Mouse (Mus musculus): ENCODE results near the gene Spata17. TPM values are rescaled to one million over a fixed set of nuclear protein-coding genes. Genes with fewer than 3 reads are reported as not detected.

Gene Spata17
- 0.60 and 1.3 TPM in 2 replicates for polyA plus RNA-seq (2014; fragmentation: Nextera tagmentation; extraction: Ambion mirVana)

DNA sequence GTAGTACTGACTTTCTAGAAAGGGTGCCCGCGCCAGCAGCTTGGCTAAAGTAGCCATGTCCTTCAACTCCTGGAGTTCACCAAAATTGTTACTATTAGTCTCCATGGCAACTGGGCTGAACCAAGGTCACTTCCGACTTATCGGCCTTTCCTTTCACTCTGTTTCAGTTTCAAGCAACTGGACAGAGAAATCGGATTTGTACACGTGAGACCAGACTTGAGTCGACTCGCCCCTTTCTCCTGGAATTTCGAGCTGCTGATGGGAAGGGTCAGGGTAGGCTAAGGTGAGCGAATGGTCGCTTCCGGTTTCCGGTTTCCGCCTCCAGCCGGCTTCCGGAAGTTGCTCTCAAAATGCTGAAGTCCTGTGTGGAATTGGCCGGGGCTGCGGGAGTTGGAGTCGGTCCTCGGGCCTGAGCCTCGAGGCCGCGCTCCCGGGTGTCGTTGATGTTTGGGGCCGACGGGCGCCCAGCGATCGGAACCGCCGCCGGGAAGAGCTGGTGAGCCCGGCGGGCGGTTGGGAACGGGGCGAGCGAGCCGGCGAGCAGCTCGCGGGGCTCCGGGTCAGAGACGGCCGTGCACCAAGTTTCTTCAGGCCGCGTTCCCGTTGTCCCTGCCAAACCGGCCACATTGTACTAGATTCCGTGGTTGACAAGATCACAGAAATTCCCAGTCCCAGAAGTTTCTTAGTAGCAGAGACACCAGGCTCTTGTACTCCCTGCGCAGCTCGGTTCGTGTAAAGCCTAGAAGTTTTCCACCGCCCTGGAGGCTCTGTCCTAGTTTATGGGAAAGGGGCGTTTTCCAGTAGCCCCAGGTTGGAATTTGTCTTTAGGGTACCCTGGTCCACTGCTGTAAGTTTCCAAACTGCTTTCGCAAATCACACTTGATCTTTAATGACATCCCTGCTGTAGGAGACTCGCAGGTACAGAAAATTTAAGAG, at the start of gene Spata17, which contains the start of gene Gpatch2:
Gene Spata17 (minus strand): TSS at position 285 of the 936 bp plus-strand sequence.
Gene Gpatch2 (plus strand): TSS at position 328 of the 936 bp plus-strand sequence.
- H3K4me2 ChIP-seq (ENCODE audit: low read depth, low read length) = peak within 1 kb of the TSS; percentile 58
- no peaks in the 10 kb centered on the region for H3K9me3 ChIP-seq (replicated peaks; ENCODE audit: control insufficient read depth, low read length)
- under 1% methylated on average over 58 of the region's 58 CpGs for WGBS
- peak; percentile 91 for DNase-seq (ENCODE audit: low spot score)
- H3K4me3 ChIP-seq (ENCODE audit: low read depth, low read length) = peak within 1 kb of the TSS; percentile 81
- peak within 1 kb of the TSS; percentile 62; the same call in 1 of the 2 replicates for H3K27ac ChIP-seq (replicated peaks; ENCODE audit: low read depth, low read length)
- H3K36me3 ChIP-seq (replicated peaks; ENCODE audit: control insufficient read depth, insufficient read depth, low read depth, low read length) = no peaks in the 10 kb centered on the region
- no peaks in the 10 kb centered on the region for H3K27me3 ChIP-seq (ENCODE audit: control insufficient read depth, insufficient read depth, low read length)
- H3K4me1 ChIP-seq (ENCODE audit: control insufficient read depth, insufficient read depth, low read length) = no peaks in the 10 kb centered on the region
- ATAC-seq (replicated peaks; ENCODE audit: insufficient number of reproducible peaks, low FRiP score, low TSS enrichment, low read depth) = peak; percentile 87
- H3K9ac ChIP-seq (replicated peaks; ENCODE audit: low read length) = peak within 1 kb of the TSS; percentile 93

DNA sequence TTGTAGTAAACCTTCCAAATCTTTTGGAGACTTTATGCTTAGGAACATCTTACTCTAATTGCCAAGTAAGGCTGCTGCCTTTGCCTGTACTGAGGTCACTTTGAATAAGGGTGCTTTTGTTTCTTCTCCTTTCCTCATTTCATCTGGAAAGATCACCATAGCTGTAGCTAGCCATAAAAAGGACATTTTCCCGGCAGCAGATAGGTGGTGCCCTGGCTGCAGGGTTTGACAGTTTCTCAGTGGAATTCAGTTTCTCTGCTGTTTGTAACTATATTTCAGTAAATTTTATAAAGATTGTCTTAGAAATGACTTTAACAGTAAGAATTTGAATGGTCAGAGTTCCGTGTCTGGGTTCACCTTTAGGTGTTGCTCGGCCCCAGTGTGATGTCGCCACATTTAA, 43.5 kb upstream of the Spata17 start:
- Histone ChIP-seq H3K9ac (replicated peaks; ENCODE audit: low read length) (no peak overlapping the region), H3K9me3 (replicated peaks; ENCODE audit: control insufficient read depth, low read length) (no peaks in the 10 kb centered on the region), H3K4me3 (ENCODE audit: low read depth, low read length) (no peak overlapping the region), H3K27ac (replicated peaks; ENCODE audit: low read depth, low read length) (no peak overlapping the region), H3K36me3 (replicated peaks; ENCODE audit: control insufficient read depth, insufficient read depth, low read depth, low read length) (no peaks in the 10 kb centered on the region), H3K27me3 (ENCODE audit: control insufficient read depth, insufficient read depth, low read length) (no peaks in the 10 kb centered on the region), H3K4me1 (ENCODE audit: control insufficient read depth, insufficient read depth, low read length) (no peaks in the 10 kb centered on the region), H3K4me2 (ENCODE audit: low read depth, low read length) (no peak overlapping the region)
- no peak for DNase-seq (ENCODE audit: low spot score)
- no peak for ATAC-seq (replicated peaks; ENCODE audit: insufficient number of reproducible peaks, low FRiP score, low TSS enrichment, low read depth)
- WGBS = 81% methylated on average over 4 of the region's 4 CpGs

DNA sequence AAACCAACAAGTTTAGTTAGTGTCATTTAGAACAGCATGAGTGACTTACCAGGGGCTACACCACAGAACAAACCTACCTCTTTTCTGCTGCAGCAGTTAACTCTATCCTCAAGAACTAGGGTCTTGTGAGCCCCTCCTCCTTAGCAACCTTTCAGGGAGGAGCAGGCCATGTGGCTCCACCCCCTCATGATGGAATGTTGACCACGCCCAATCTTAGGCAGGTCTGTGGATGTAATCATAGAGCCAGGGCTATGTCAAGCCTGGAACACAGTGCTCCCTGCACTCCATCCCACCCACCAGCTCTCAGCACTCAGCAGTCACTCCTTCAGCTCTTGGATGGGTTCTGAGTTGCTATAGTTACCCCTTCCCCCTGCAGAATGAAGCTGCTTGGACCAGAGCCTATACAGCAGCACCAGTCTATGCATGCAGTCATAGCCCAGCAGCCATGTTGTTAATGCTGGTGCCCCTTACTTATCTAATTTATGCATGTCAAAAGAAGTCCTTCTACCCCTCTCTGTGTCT, 35.5 kb upstream of the Spata17 start:
- Histone ChIP-seq H3K9me3 (replicated peaks; ENCODE audit: control insufficient read depth, low read length) (no peaks in the 10 kb centered on the region), H3K4me2 (ENCODE audit: low read depth, low read length) (no peak overlapping the region), H3K36me3 (replicated peaks; ENCODE audit: control insufficient read depth, insufficient read depth, low read depth, low read length) (no peaks in the 10 kb centered on the region), H3K27ac (replicated peaks; ENCODE audit: low read depth, low read length) (no peak overlapping the region), H3K4me1 (ENCODE audit: control insufficient read depth, insufficient read depth, low read length) (no peaks in the 10 kb centered on the region), H3K9ac (replicated peaks; ENCODE audit: low read length) (no peak overlapping the region), H3K4me3 (ENCODE audit: low read depth, low read length) (no peak overlapping the region), H3K27me3 (ENCODE audit: control insufficient read depth, insufficient read depth, low read length) (no peaks in the 10 kb centered on the region)
- no peak for ATAC-seq (replicated peaks; ENCODE audit: insufficient number of reproducible peaks, low FRiP score, low TSS enrichment, low read depth)
- no peak for DNase-seq (ENCODE audit: low spot score)
- WGBS = 83% methylated on average over 1 of the region's 1 CpGs

DNA sequence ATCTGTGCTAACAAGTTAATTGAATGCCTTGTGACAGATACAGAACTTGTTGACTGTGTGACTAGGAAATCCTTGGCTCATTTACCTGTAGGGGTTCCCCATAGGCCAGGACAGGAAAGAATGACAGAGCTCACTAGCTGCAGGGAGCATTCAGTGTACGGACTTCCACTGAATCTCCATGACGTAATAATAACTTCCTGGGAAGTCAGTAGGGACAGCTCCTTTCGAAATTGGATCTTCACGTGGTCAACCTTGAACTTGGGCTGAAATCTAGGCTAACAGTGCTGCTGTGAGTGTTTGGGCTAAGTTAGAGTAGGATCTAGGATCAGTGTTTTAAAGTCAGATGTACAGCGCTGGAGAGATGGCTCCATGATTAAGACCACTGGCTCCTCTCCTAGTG, 29.5 kb upstream of the Spata17 start:
- no peak overlapping the region for H3K9ac ChIP-seq (replicated peaks; ENCODE audit: low read length)
- no peaks in the 10 kb centered on the region for H3K9me3 ChIP-seq (replicated peaks; ENCODE audit: control insufficient read depth, low read length)
- H3K36me3 ChIP-seq (replicated peaks; ENCODE audit: control insufficient read depth, insufficient read depth, low read depth, low read length) = no peaks in the 10 kb centered on the region
- WGBS = 76% methylated on average over 5 of the region's 5 CpGs
- H3K27ac ChIP-seq (replicated peaks; ENCODE audit: low read depth, low read length) = no peak overlapping the region
- ATAC-seq (replicated peaks; ENCODE audit: insufficient number of reproducible peaks, low FRiP score, low TSS enrichment, low read depth) = no peak
- no peaks in the 10 kb centered on the region for H3K4me1 ChIP-seq (ENCODE audit: control insufficient read depth, insufficient read depth, low read length)
- no peaks in the 10 kb centered on the region for H3K27me3 ChIP-seq (ENCODE audit: control insufficient read depth, insufficient read depth, low read length)
- H3K4me3 ChIP-seq (ENCODE audit: low read depth, low read length) = no peak overlapping the region
- no peak overlapping the region for H3K4me2 ChIP-seq (ENCODE audit: low read depth, low read length)
- DNase-seq (ENCODE audit: low spot score) = no peak

DNA sequence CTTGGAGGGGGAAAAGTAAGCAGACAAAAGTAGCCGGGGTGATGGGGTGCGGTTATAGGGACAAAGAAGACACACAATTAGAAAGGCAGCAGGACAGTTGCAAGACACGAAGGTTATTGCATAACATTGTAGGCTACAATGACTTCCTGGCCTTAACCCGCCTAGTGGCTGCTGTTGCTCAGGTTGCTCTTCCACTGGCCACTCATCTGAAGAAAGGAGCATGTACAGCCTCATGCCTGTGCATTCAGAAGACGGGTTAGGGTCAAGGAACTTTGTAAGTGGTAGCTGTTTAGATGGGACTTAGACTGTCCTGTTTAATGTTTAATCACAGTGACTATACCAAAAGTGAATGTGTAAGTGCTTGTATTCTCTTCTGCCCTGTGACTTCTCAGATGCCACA, 26.1 kb upstream of the Spata17 start:
- no peak overlapping the region for H3K9ac ChIP-seq (replicated peaks; ENCODE audit: low read length)
- H3K27me3 ChIP-seq (ENCODE audit: control insufficient read depth, insufficient read depth, low read length) = no peaks in the 10 kb centered on the region
- no peaks in the 10 kb centered on the region for H3K9me3 ChIP-seq (replicated peaks; ENCODE audit: control insufficient read depth, low read length)
- no peaks in the 10 kb centered on the region for H3K36me3 ChIP-seq (replicated peaks; ENCODE audit: control insufficient read depth, insufficient read depth, low read depth, low read length)
- ATAC-seq (replicated peaks; ENCODE audit: insufficient number of reproducible peaks, low FRiP score, low TSS enrichment, low read depth) (no peak), DNase-seq (ENCODE audit: low spot score) (no peak)
- H3K27ac ChIP-seq (replicated peaks; ENCODE audit: low read depth, low read length) = no peak overlapping the region
- WGBS = 92% methylated on average over 5 of the region's 5 CpGs
- no peak overlapping the region for H3K4me3 ChIP-seq (ENCODE audit: low read depth, low read length)
- H3K4me2 ChIP-seq (ENCODE audit: low read depth, low read length) = no peak overlapping the region
- no peaks in the 10 kb centered on the region for H3K4me1 ChIP-seq (ENCODE audit: control insufficient read depth, insufficient read depth, low read length)

DNA sequence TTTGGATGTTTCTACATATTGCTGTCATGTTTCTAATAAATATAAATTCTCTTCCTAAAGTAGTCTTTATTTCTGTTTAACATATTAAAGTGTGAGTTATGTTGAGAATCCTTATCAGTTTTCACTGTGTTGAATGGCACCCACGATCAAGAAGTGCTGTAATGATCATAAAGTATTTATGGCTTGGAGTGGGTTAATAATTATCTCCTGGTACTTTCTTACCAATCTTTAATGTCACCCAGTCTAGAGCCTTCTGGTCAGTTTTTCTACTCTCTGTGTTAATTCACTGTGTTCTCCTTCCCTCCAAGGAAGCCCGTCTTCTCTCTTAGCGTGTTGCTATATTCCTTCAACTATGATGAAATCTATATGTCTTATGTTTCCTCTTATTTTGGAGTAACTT, 25.0 kb upstream of the Spata17 start:
- ATAC-seq (replicated peaks; ENCODE audit: insufficient number of reproducible peaks, low FRiP score, low TSS enrichment, low read depth) = no peak
- Histone ChIP-seq H3K4me1 (ENCODE audit: control insufficient read depth, insufficient read depth, low read length) (no peaks in the 10 kb centered on the region), H3K9ac (replicated peaks; ENCODE audit: low read length) (no peak overlapping the region), H3K36me3 (replicated peaks; ENCODE audit: control insufficient read depth, insufficient read depth, low read depth, low read length) (no peaks in the 10 kb centered on the region), H3K27ac (replicated peaks; ENCODE audit: low read depth, low read length) (no peak overlapping the region), H3K9me3 (replicated peaks; ENCODE audit: control insufficient read depth, low read length) (no peaks in the 10 kb centered on the region), H3K4me2 (ENCODE audit: low read depth, low read length) (no peak overlapping the region), H3K4me3 (ENCODE audit: low read depth, low read length) (no peak overlapping the region), H3K27me3 (ENCODE audit: control insufficient read depth, insufficient read depth, low read length) (no peaks in the 10 kb centered on the region)
- DNase-seq (ENCODE audit: low spot score) = no peak
- 91% methylated on average over 3 of the region's 3 CpGs for WGBS

DNA sequence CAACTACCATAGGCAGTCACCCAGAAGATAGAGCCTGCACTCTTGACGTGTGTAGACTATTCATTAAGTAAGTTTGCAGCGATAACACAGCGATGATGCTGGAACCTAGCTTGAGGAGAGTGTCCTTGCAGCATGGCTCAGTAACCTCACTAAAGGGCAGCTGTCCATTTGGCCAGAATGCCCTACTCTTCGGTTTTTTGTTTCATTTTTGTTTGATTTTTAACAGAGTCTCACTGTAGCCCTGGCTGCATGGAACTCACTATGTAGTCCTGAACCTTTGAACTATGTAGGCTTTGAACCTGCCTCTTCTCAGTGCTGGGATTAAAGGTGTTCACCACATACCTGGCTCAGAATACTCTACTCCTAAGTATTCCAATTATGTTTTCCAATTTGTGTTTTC, 22.8 kb upstream of the Spata17 start:
- no peak for ATAC-seq (replicated peaks; ENCODE audit: insufficient number of reproducible peaks, low FRiP score, low TSS enrichment, low read depth)
- WGBS = 89% methylated on average over 4 of the region's 4 CpGs

DNA sequence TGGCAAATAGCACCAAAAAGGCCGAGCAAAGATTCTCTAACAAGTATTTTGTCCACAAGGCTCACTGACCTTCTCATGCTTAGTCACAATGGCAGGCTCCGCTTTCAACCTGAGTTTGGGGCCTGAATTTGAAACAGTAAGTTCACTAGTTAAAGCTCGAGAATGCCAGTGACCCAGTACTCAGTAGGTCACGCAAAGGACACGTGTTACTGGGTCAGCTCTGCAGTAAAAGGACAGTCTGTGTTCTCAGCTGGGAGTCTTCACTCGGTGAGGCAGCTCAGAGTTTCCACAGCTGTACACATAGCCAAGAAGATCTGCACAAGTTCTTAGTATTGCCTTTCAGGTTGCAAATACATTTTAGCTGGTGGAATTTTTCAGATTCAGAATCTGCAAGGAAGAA, 21.0 kb upstream of the Spata17 start:
- no peak overlapping the region for H3K4me2 ChIP-seq (ENCODE audit: low read depth, low read length)
- DNase-seq (ENCODE audit: low spot score) (no peak), ATAC-seq (replicated peaks; ENCODE audit: insufficient number of reproducible peaks, low FRiP score, low TSS enrichment, low read depth) (no peak)
- H3K4me1 ChIP-seq (ENCODE audit: control insufficient read depth, insufficient read depth, low read length) = no peaks in the 10 kb centered on the region
- H3K9me3 ChIP-seq (replicated peaks; ENCODE audit: control insufficient read depth, low read length) = no peaks in the 10 kb centered on the region
- 71% methylated on average over 6 of the region's 6 CpGs for WGBS
- no peak overlapping the region for H3K4me3 ChIP-seq (ENCODE audit: low read depth, low read length)
- H3K27me3 ChIP-seq (ENCODE audit: control insufficient read depth, insufficient read depth, low read length) = no peaks in the 10 kb centered on the region
- no peak overlapping the region for H3K27ac ChIP-seq (replicated peaks; ENCODE audit: low read depth, low read length)
- no peaks in the 10 kb centered on the region for H3K36me3 ChIP-seq (replicated peaks; ENCODE audit: control insufficient read depth, insufficient read depth, low read depth, low read length)
- no peak overlapping the region for H3K9ac ChIP-seq (replicated peaks; ENCODE audit: low read length)

More for the DNA sequence above, 22.8 kb upstream of the Spata17 start:
- H3K27ac ChIP-seq (replicated peaks; ENCODE audit: low read depth, low read length) = no peak overlapping the region
- H3K4me2 ChIP-seq (ENCODE audit: low read depth, low read length) = no peak overlapping the region
- no peak for DNase-seq (ENCODE audit: low spot score)
- no peaks in the 10 kb centered on the region for H3K36me3 ChIP-seq (replicated peaks; ENCODE audit: control insufficient read depth, insufficient read depth, low read depth, low read length)
- no peak overlapping the region for H3K4me3 ChIP-seq (ENCODE audit: low read depth, low read length)
- no peaks in the 10 kb centered on the region for H3K4me1 ChIP-seq (ENCODE audit: control insufficient read depth, insufficient read depth, low read length)
- H3K9me3 ChIP-seq (replicated peaks; ENCODE audit: control insufficient read depth, low read length) = no peaks in the 10 kb centered on the region
- H3K9ac ChIP-seq (replicated peaks; ENCODE audit: low read length) = no peak overlapping the region
- H3K27me3 ChIP-seq (ENCODE audit: control insufficient read depth, insufficient read depth, low read length) = no peaks in the 10 kb centered on the region

Measured in embryonic facial prominence, embryonic 11.5 days (tissue).